Mouse (Mus musculus): ENCODE results near the gene Tmem265. TPM values are rescaled to one million over a fixed set of nuclear protein-coding genes. Genes with fewer than 3 reads are reported as not detected.

Gene Tmem265
- polyA plus RNA-seq, 2 experiments: 2.4 to 7.1 TPM

GRCm38 (mm10) chr7:127515846-127516245 is 45.3 kb upstream of the Tmem265 start:
- DNase-seq (ENCODE audit: low spot score) (no peak), ATAC-seq (ENCODE audit: low FRiP score, low read depth) (no peak)
- no peak overlapping the region for H3K9ac ChIP-seq (ENCODE audit: low read depth, low read length, severe bottlenecking)
- H3K36me3 ChIP-seq (ENCODE audit: control insufficient read depth, insufficient read depth, low read length): peaks cover 57% of the 10 kb centered on the region
- H3K9me3 ChIP-seq (ENCODE audit: control insufficient read depth, low read length): no peaks in the 10 kb centered on the region
- no peaks in the 10 kb centered on the region for H3K27me3 ChIP-seq (ENCODE audit: control insufficient read depth, insufficient read depth, low read length)
- 91% methylated on average over 7 of the region's 7 CpGs for WGBS
- H3K27ac ChIP-seq (replicated peaks; ENCODE audit: low read depth, low read length): no peak overlapping the region
- no peak for TF ChIP-seq POLR2A (IDR thresholded peaks at IDR 0.05; ENCODE audit: borderline replicate concordance, extremely low read depth, insufficient read depth, insufficient read length)
- H3K4me2 ChIP-seq (replicated peaks; ENCODE audit: low read depth, low read length, severe bottlenecking): no peak overlapping the region
- no peak overlapping the region for H3K4me3 ChIP-seq (replicated peaks; ENCODE audit: low read length)
- 0 out of 2 replicates have a peak, but pooled peaks cover 5% of the 10 kb centered on the region for H3K4me1 ChIP-seq (ENCODE audit: control insufficient read depth, insufficient read depth, low read length)

GRCm38 (mm10) chr7:127516344-127516743 is 44.8 kb upstream of the Tmem265 start:
- Histone ChIP-seq H3K4me3 (replicated peaks; ENCODE audit: low read length) (no peak overlapping the region), H3K27ac (replicated peaks; ENCODE audit: low read depth, low read length) (no peak overlapping the region), H3K4me1 (ENCODE audit: control insufficient read depth, insufficient read depth, low read length) (0 out of 2 replicates have a peak, but pooled peaks cover 5% of the 10 kb centered on the region), H3K36me3 (ENCODE audit: control insufficient read depth, insufficient read depth, low read length) (peaks cover 62% of the 10 kb centered on the region), H3K9me3 (ENCODE audit: control insufficient read depth, low read length) (no peaks in the 10 kb centered on the region), H3K27me3 (ENCODE audit: control insufficient read depth, insufficient read depth, low read length) (no peaks in the 10 kb centered on the region), H3K4me2 (replicated peaks; ENCODE audit: low read depth, low read length, severe bottlenecking) (no peak overlapping the region), H3K9ac (ENCODE audit: low read depth, low read length, severe bottlenecking) (no peak overlapping the region)
- ATAC-seq (ENCODE audit: low FRiP score, low read depth) (no peak), DNase-seq (ENCODE audit: low spot score) (no peak)
- 93% methylated on average over 7 of the region's 7 CpGs for WGBS
- no peak for TF ChIP-seq POLR2A (IDR thresholded peaks at IDR 0.05; ENCODE audit: borderline replicate concordance, extremely low read depth, insufficient read depth, insufficient read length)

- no peak for TF ChIP-seq POLR2A (IDR thresholded peaks at IDR 0.05; ENCODE audit: borderline replicate concordance, extremely low read depth, insufficient read depth, insufficient read length)
- Histone ChIP-seq H3K9me3 (ENCODE audit: control insufficient read depth, low read length) (no peaks in the 10 kb centered on the region), H3K27me3 (ENCODE audit: control insufficient read depth, insufficient read depth, low read length) (no peaks in the 10 kb centered on the region), H3K36me3 (ENCODE audit: control insufficient read depth, insufficient read depth, low read length) (peaks cover 88% of the 10 kb centered on the region), H3K4me1 (ENCODE audit: control insufficient read depth, insufficient read depth, low read length) (no peaks in the 10 kb centered on the region), H3K27ac (replicated peaks; ENCODE audit: low read depth, low read length) (no peak within 1 kb of the TSS), H3K4me2 (replicated peaks; ENCODE audit: low read depth, low read length, severe bottlenecking) (no peak within 1 kb of the TSS), H3K4me3 (replicated peaks; ENCODE audit: low read length) (no peak within 1 kb of the TSS), H3K9ac (ENCODE audit: low read depth, low read length, severe bottlenecking) (no peak within 1 kb of the TSS)
- ATAC-seq (ENCODE audit: low FRiP score, low read depth): no peak
- DNase-seq (ENCODE audit: low spot score): no peak
- WGBS: 95% methylated on average over 3 of the region's 3 CpGs
These were observed 41.9 kb upstream of the Tmem265 start, which contains the start of gene Gm42715 for GRCm38 (mm10) chr7:127519284-127519683. Gene Gm42715 (plus strand): TSS chr7:127519584.

GRCm38 (mm10) chr7:127541671-127542070 is 19.5 kb upstream of the Tmem265 start:
- no peak overlapping the region for H3K27ac ChIP-seq (replicated peaks; ENCODE audit: low read depth, low read length)
- 91% methylated on average over 3 of the region's 3 CpGs for whole genome bisulfite sequencing
- H3K27me3 ChIP-seq (ENCODE audit: control insufficient read depth, insufficient read depth, low read length): no peaks in the 10 kb centered on the region
- H3K9ac ChIP-seq (ENCODE audit: low read depth, low read length, severe bottlenecking): no peak overlapping the region
- no peaks in the 10 kb centered on the region for H3K4me1 ChIP-seq (ENCODE audit: control insufficient read depth, insufficient read depth, low read length)
- H3K4me3 ChIP-seq (replicated peaks; ENCODE audit: low read length): no peak overlapping the region
- no peak for TF ChIP-seq POLR2A (IDR thresholded peaks at IDR 0.05; ENCODE audit: borderline replicate concordance, extremely low read depth, insufficient read depth, insufficient read length)
- ATAC-seq (ENCODE audit: low FRiP score, low read depth): no peak
- peaks cover 94% of the 10 kb centered on the region for H3K36me3 ChIP-seq (ENCODE audit: control insufficient read depth, insufficient read depth, low read length)
- H3K9me3 ChIP-seq (ENCODE audit: control insufficient read depth, low read length): no peaks in the 10 kb centered on the region
- no peak overlapping the region for H3K4me2 ChIP-seq (replicated peaks; ENCODE audit: low read depth, low read length, severe bottlenecking)
- no peak for DNase-seq (ENCODE audit: low spot score)

- DNase-seq (ENCODE audit: low spot score) (no peak), ATAC-seq (ENCODE audit: low FRiP score, low read depth) (no peak)
- no peak for TF ChIP-seq POLR2A (IDR thresholded peaks at IDR 0.05; ENCODE audit: borderline replicate concordance, extremely low read depth, insufficient read depth, insufficient read length)
- no peaks in the 10 kb centered on the region for H3K27me3 ChIP-seq (ENCODE audit: control insufficient read depth, insufficient read depth, low read length)
- no peak overlapping the region for H3K4me3 ChIP-seq (replicated peaks; ENCODE audit: low read length)
- no peak overlapping the region for H3K27ac ChIP-seq (replicated peaks; ENCODE audit: low read depth, low read length)
- H3K9ac ChIP-seq (ENCODE audit: low read depth, low read length, severe bottlenecking): no peak overlapping the region
- no peaks in the 10 kb centered on the region for H3K4me1 ChIP-seq (ENCODE audit: control insufficient read depth, insufficient read depth, low read length)
- WGBS: 89% methylated on average over 15 of the region's 15 CpGs
- no peaks in the 10 kb centered on the region for H3K9me3 ChIP-seq (ENCODE audit: control insufficient read depth, low read length)
- H3K4me2 ChIP-seq (replicated peaks; ENCODE audit: low read depth, low read length, severe bottlenecking): no peak overlapping the region
- peaks cover 89% of the 10 kb centered on the region for H3K36me3 ChIP-seq (ENCODE audit: control insufficient read depth, insufficient read depth, low read length)
These were observed 11.9 kb upstream of the Tmem265 start for GRCm38 (mm10) chr7:127549116-127549835.

Measured in limb, embryonic 14.5 days (tissue).